Mouse (Mus musculus): ENCODE data around the gene Ccdc6.

Ccdc6 gene

GRCm38 (mm10) chr10:70132714-70133113 is 35.8 kb downstream of the Ccdc6 start:
- no peak for DNase-seq (ENCODE audit: low spot score)

DNA sequence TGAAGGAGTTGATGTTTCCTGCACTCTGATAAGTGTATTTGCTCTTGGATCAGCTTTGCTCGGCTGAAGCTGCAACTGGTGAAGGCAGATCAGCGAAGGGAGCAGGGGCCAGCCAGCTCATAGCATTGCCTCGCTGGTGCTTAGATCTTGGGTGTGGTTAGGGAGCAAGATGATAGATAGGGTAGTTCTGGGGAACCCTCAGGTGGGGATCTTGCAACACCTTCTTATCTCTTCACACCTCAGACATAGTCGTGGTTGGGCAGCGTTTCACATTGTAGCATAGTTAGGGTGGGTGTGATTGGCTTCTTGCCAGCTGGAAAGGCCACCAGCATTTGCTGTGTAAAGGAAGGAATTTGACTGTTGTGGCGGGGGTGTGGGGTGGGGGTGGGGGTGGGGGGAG is 36.3 kb downstream of the Ccdc6 start:
- peak; percentile 19 for DNase-seq (ENCODE audit: low spot score)

DNA sequence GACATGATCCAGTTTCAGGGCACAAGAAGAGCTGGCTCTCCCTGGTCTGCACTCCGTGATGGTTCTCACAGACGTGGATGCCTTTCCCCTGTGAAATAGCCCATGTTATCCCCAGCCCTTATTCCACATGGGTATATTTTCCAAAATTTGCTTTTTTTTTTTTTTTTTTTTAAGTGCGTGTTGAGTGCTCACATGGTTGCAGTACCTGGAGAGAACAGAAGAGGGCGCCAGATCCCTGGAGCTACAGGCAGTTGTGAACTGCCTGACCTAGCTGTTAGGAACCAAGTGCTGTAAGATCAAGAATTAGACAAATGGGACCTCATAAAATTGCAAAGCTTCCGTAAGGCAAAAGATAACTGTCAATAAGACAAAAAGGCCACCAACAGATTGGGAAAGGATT is 38.8 kb downstream of the Ccdc6 start:
- DNase-seq (ENCODE audit: low spot score) = peak; percentile 64

DNA sequence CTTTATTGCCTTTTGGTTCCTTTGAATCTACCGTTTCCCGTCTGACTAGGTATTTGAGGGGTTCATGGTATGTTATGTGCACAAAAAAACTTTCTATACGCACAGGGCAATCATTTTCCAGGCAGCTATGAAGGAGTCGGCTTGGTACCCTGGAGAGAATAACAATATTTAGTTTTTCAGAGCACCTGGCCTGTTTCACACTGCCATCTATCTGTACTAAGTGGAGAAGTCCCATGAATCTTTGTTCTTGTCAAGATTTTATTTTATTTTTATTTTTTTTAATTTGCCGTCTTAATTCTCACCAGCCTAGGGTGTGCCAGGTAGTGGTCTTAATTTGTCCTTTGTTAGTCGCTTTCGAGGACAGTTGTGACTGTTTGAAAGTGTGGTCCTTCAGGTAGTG is 40.7 kb downstream of the Ccdc6 start:
- DNase-seq (ENCODE audit: low spot score) = no peak

DNA sequence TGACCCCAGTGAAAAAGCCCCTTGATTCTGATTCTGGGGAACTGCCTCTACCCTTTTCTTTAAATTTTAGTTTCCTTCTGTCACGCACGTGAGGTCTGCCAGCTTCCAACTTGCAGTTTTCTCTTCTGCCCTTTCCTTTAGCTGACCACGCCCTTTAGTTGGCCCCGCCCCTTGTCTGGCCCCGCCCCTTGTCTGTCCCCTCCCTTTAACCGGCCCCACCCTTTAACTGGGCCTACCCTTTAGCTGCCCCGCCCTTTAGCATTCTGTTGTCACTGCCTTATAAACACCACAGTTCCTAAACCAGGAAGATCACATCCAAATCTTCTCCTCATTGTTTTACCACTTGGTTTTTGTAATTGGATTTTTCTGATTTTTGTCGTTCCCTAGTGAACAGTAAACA is 41.2 kb downstream of the Ccdc6 start:
- DNase-seq (ENCODE audit: low spot score) = peak; percentile 38

GRCm38 (mm10) chr10:70139368-70139767 is 42.4 kb downstream of the Ccdc6 start:
- DNase-seq (ENCODE audit: low spot score) = no peak

DNA sequence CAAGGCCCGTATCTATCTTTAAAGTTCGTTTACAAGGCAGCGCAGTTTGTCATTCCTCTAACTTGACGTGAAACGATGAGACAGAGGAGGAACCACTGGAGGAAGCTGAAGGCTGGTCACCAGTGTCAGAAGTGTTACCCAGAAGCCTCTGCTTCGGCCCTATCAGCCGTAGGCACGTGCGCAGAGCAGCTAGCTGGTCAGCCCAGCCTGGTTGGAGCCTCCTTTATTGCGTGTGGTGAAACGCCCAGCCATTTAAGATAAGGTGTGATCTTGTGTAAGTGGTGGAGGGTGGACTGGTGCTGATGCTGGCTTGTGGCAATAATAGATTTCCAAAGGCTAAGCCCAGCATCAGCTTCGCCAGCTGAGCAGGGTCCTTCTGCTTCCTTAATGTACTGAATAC is 43.5 kb downstream of the Ccdc6 start:
- DNase-seq (ENCODE audit: low spot score) = no peak

DNA sequence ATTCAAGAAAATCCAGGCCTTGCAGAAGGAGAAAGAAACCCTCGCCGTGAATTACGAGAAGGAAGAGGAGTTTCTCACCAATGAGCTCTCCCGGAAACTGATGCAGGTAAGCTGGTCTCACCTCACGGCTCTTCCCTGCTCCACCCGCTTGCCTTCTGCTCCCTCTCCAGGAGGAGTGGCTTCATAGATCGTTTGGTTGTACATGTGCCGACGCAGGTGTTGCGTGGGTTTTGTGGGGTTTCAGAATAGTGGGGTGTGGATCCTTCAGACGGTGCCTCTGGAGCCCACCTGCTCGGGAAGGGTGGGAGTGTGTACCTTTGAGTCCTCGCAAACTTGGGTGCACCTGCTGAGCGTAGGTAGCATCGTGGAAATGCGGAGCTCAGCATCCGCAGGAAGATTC is 45.7 kb downstream of the Ccdc6 start:
- DNase-seq (ENCODE audit: low spot score) = no peak

- no peak for DNase-seq (ENCODE audit: low spot score)
Measured at GRCm38 (mm10) chr10:70144004-70144557, 47.2 kb downstream of the Ccdc6 start.

DNA sequence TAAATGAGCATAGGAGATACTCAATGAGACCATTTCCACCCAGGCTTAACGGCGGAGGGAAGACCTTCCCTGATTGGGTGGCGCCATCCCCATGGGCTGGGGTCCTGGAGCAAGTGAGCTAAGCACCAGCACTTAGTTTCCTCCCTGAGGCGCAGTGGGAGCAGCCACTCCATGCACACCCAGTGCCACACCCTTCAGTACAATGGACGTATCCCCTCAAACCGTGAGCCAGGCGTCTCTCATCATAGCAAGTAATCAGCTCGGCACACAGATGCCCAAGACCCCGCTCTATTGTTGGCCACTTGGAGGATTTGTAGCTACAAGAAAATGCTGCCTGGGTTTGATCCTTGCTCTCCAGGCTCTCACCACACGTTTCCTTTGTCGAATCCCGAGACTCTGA is 49.0 kb downstream of the Ccdc6 start:
- no peak for DNase-seq (ENCODE audit: low spot score)

GRCm38 (mm10) chr10:70149093-70149492 is 52.2 kb downstream of the Ccdc6 start:
- no peak for DNase-seq (ENCODE audit: low spot score)

DNA sequence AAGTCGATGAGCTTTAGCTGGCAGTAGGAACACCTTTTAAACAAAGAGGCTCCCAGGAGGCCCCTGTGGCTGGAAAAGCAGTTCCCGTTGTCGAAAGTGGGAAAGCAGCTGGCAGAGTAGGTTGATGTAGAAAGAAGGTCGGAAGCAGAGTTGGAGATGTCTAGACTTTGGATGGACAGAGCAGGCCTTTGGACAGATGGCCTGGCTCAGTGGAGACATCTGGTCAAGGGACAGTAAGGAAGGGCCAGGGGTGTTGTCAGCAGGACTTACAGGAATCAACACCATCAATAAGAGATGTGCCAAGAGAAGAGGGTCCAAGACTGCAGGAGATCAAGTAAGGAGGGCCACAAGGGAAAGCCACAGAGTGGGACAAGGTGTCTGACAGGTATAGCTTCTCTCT is 53.4 kb downstream of the Ccdc6 start:
- no peak for DNase-seq (ENCODE audit: low spot score)

- DNase-seq (ENCODE audit: low spot score) = no peak
Measured at GRCm38 (mm10) chr10:70151171-70151570, 54.2 kb downstream of the Ccdc6 start.

- DNase-seq (ENCODE audit: low spot score) = no peak
Measured at GRCm38 (mm10) chr10:70152190-70152743, 55.3 kb downstream of the Ccdc6 start.

GRCm38 (mm10) chr10:70153810-70154209 is 56.9 kb downstream of the Ccdc6 start:
- DNase-seq (ENCODE audit: low spot score) = no peak

- peak; percentile 27 for DNase-seq (ENCODE audit: low spot score)
Measured at GRCm38 (mm10) chr10:70156431-70157165, 59.7 kb downstream of the Ccdc6 start.

DNA sequence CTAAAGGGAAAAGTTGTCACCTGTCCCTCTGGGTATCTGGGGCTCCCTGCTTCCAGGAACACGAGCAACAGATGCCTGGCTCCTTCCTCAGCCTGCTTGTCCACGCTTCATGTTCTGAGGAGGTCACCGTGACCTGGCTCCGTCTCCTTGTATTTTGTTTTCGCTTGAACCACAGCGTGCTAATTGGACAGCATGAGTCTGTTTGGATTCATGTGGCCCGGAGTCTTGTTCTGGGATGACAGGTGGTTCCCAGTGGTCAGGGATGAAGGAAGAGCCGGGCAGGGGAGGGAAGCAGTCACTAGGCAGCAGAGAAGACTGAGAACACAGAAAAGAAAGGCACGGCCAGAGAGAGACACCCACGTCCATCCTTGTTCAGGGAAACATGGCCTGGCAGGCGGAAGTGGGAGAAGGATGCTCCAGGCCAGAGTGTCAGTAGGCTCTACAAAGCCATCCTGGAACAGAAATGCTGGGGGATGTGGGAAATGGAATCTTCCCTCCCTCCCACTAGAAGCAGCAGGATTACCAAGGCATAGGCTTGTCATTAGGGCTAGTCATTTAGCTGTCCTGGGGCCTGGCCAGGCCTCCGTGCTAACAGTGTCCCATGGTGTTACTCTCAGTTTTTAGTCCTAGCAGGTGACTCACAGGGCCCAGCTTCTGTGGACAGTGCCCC is 62.9 kb downstream of the Ccdc6 start:
- DNase-seq (ENCODE audit: low spot score) = no peak

DNA sequence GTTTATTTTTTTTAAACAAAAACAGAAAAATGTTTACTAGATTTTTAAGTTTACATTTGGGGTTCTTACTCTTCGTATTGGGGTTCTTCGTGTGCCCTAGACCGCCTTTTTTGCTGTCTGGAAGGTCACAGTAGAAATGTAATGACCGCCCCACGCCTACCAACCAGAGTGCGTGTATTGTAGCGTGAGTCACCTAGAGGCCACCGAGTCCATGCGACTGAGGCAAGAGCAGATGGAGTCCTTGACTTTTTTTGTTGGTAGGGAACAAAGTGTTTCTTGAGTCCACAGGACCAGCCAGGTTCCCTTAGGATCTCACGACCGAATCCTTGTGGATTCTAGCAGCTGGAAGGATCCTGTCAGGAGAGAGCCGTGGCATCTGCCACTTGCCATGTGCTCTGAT is 63.9 kb downstream of the Ccdc6 start:
- DNase-seq (ENCODE audit: low spot score) = no peak

DNA sequence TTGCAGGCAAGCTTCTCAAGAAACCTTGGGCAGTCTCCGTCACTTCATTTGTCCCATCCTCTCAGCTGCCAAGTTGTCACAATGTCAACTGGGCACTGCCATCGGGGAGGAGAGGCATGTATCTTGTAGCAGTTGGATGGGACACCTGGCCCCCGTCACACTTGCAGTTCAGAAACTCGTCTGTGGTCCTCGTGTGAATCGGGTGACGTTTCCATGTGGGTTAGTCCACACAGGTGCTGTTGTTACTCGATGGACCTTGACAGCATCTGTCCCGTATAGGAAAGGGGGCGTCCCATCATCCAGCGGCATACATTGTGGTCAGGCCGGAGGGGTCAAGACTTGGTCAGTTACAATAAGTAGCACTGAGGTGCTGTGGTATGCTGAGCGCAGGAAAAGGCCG is 64.6 kb downstream of the Ccdc6 start:
- DNase-seq (ENCODE audit: low spot score) = no peak

GRCm38 (mm10) chr10:70163681-70164080 is 66.8 kb downstream of the Ccdc6 start:
- no peak for DNase-seq (ENCODE audit: low spot score)

- no peak for DNase-seq (ENCODE audit: low spot score)
Measured at GRCm38 (mm10) chr10:70165877-70166276, 69.0 kb downstream of the Ccdc6 start.

- no peak for DNase-seq (ENCODE audit: low spot score)
Measured at GRCm38 (mm10) chr10:70166427-70166826, 69.5 kb downstream of the Ccdc6 start.

- DNase-seq (ENCODE audit: low spot score) = no peak
Measured at GRCm38 (mm10) chr10:70167625-70168024, 70.7 kb downstream of the Ccdc6 start.
